7 mouse cellular contexts compared by ENCODE assay signal in the genomic region with DNA sequence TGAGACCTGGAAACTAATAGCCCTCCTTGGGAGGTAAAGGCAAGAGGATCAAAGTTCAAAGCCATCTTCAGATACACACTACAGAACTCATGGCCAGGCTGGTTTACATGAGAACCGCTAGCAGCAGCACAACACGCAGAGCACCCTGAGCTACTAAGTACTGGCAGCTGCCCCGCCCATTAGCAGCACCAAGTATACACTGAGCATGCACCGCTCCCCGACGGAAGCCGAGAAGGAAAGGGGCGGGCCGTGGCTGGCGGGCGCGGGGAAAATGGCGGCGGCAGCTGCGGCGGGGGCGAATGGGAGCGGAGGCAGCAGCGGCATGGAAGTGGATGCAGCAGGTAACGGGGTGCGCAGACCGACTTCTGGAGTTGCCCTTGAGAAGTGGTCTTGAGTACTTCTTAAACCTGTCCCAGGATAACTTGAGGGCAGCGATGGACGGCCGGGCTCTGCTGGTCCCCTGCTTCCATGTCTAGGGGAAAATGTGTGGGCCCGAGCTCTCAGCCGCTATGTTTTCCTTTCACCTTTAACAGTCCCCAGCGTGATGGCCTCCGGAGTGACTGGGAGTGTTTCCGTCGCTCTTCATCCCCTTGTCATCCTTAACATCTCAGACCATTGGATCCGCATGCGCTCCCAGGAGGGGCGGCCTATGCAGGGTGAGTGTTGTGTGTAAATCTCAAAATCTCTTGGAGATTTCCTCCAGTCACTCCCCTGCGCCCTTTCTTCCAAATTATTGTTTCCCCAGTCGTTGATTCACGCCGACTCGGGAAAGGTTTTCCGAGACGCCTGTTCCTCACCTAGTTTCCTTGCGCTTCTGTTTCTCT. TPM values are rescaled to one million over a fixed set of nuclear protein-coding genes. Genes with fewer than 3 reads are reported as not detected.
DNase-seq lines count a peak whose midpoint lies in the region; ATAC-seq lines count a peak whose summit lies in the region.

A gene (plus strand): TSS at position 230 of the 824 bp plus-strand sequence.

- H3K4me3 ChIP-seq in embryonic facial prominence, embryonic 12.5 days: peak within 1 kb of the TSS; percentile 69
- H3K4me3 ChIP-seq in limb, embryonic 11.5 days (ENCODE audit: low read depth, low read length): peak within 1 kb of the TSS; percentile 84
- H3K4me3 ChIP-seq in midbrain, embryonic 14.5 days (replicated peaks; ENCODE audit: low read depth, low read length): peak within 1 kb of the TSS; percentile 78

- peak; percentile 93 for ATAC-seq in embryonic facial prominence, embryonic 12.5 days (ENCODE audit: insufficient number of reproducible peaks, insufficient read depth, low FRiP score, low TSS enrichment)
- ATAC-seq in limb, embryonic 11.5 days (ENCODE audit: insufficient number of reproducible peaks, low FRiP score, low TSS enrichment, low read depth): peak; percentile 88
- ATAC-seq in midbrain, embryonic 14.5 days (ENCODE audit: low FRiP score, low TSS enrichment): peak; percentile 95

- H3K9me3 ChIP-seq in embryonic facial prominence, embryonic 12.5 days: no peaks in the 10 kb centered on the region
- H3K9me3 ChIP-seq in limb, embryonic 11.5 days (ENCODE audit: control insufficient read depth, low read length): no peaks in the 10 kb centered on the region
- no peaks in the 10 kb centered on the region for H3K9me3 ChIP-seq in midbrain, embryonic 14.5 days (ENCODE audit: control insufficient read depth, low read length)

- peaks cover 9% of the 10 kb centered on the region for H3K4me1 ChIP-seq in embryonic facial prominence, embryonic 12.5 days
- peaks cover 5% of the 10 kb centered on the region; the same call in 1 of the 2 replicates for H3K4me1 ChIP-seq in limb, embryonic 11.5 days (ENCODE audit: control insufficient read depth, insufficient read depth, low read length)
- H3K4me1 ChIP-seq in midbrain, embryonic 14.5 days (ENCODE audit: control insufficient read depth, insufficient read depth, low read length): peaks cover 12% of the 10 kb centered on the region

- H3K36me3 ChIP-seq in embryonic facial prominence, embryonic 12.5 days: peaks cover 38% of the 10 kb centered on the region
- H3K36me3 ChIP-seq in limb, embryonic 11.5 days (ENCODE audit: control insufficient read depth, insufficient read depth, low read length): peaks cover 24% of the 10 kb centered on the region
- peaks cover 40% of the 10 kb centered on the region for H3K36me3 ChIP-seq in midbrain, embryonic 14.5 days (ENCODE audit: control insufficient read depth, insufficient read depth, low read length)

- peak; percentile 95 for DNase-seq in adrenal gland, postnatal 25 days
- DNase-seq in heart, adult 11 months: peak; percentile 99
- DNase-seq in kidney, adult 18-20 months: peak; percentile 94
- peak; percentile 98 for DNase-seq in limb, embryonic 11.5 days (ENCODE audit: low spot score)
- DNase-seq in midbrain, embryonic 14.5 days: peak; percentile 96
- peak; percentile 86 to 93 for DNase-seq in spleen, adult 18-20 months

- peak within 1 kb of the TSS; percentile 67 for H3K4me2 ChIP-seq in embryonic facial prominence, embryonic 12.5 days (replicated peaks)
- peak within 1 kb of the TSS; percentile 81 for H3K4me2 ChIP-seq in limb, embryonic 11.5 days (ENCODE audit: low read depth, severe bottlenecking)
- peak within 1 kb of the TSS; percentile 88 for H3K4me2 ChIP-seq in midbrain, embryonic 14.5 days (ENCODE audit: low read length)

- peak within 1 kb of the TSS; percentile 75 for H3K9ac ChIP-seq in embryonic facial prominence, embryonic 12.5 days
- peak within 1 kb of the TSS; percentile 87 for H3K9ac ChIP-seq in limb, embryonic 11.5 days (ENCODE audit: low read length)
- H3K9ac ChIP-seq in midbrain, embryonic 14.5 days (replicated peaks; ENCODE audit: low read length): peak within 1 kb of the TSS; percentile 82

- no peaks in the 10 kb centered on the region for H3K27me3 ChIP-seq in embryonic facial prominence, embryonic 12.5 days
- no peaks in the 10 kb centered on the region for H3K27me3 ChIP-seq in limb, embryonic 11.5 days (ENCODE audit: control insufficient read depth, insufficient read depth, low read length)
- no peaks in the 10 kb centered on the region for H3K27me3 ChIP-seq in midbrain, embryonic 14.5 days (ENCODE audit: control insufficient read depth, insufficient read depth, low read length)

- under 1% methylated on average over 42 of the region's 42 CpGs for WGBS in embryonic facial prominence, embryonic 12.5 days
- under 1% methylated on average over 42 of the region's 42 CpGs for WGBS in limb, embryonic 11.5 days
- under 1% methylated on average over 42 of the region's 42 CpGs for WGBS in midbrain, embryonic 14.5 days

- H3K27ac ChIP-seq in embryonic facial prominence, embryonic 12.5 days: peak within 1 kb of the TSS; percentile 65
- peak within 1 kb of the TSS; percentile 12; the same call in 1 of the 2 replicates for H3K27ac ChIP-seq in limb, embryonic 11.5 days (replicated peaks; ENCODE audit: low read depth, low read length)
- peak within 1 kb of the TSS; percentile 76 for H3K27ac ChIP-seq in midbrain, embryonic 14.5 days (replicated peaks; ENCODE audit: low read depth, low read length)

RNA-seq across cellular contexts. Expression of the gene that starts here (rescaled TPM):
- total RNA-seq in adrenal gland, postnatal 25 days (2021): 136 and 140 TPM in 2 replicates
- polyA plus RNA-seq in embryonic facial prominence, embryonic 12.5 days (2016; fragmentation: Nextera tagmentation; extraction: Ambion mirVana): 333 and 336 TPM in 2 replicates
- 300 and 307 TPM in 2 replicates for polyA plus RNA-seq in limb, embryonic 11.5 days (2014; fragmentation: Nextera tagmentation; extraction: Ambion mirVana)
- polyA plus RNA-seq in midbrain, embryonic 14.5 days (2014; fragmentation: Nextera tagmentation; extraction: Ambion mirVana): 241 and 270 TPM in 2 replicates

Comparison
In these comparisons a context has a peak if more than half of its experiments do, and no peak if none do; other contexts are left out.
1. Peak in every context shown above with its lines: DNase-seq, ATAC-seq, H3K4me3 ChIP-seq and H3K27ac ChIP-seq.
2. H3K27ac ChIP-seq: peak in every context shown above with its lines; median percentile 76 in midbrain, embryonic 14.5 days; 65 in embryonic facial prominence, embryonic 12.5 days; 12 in limb, embryonic 11.5 days.